Mouse (Mus musculus) midbrain, postnatal 0 days (tissue): ENCODE results near the gene Tpst2. TPM values are rescaled to one million over a fixed set of nuclear protein-coding genes. Genes with fewer than 3 reads are reported as not detected.

Experiments
- ATAC-seq: fragments of 200-750 bp; cut with Nextera tagmentation; 2 replicates; pipeline ENCODE4 v1.8.0; 2017; ENCODE audit warnings: moderate number of reproducible peaks, mild to moderate bottlenecking, moderate TSS enrichment, moderate library complexity; ENCODE audit not compliant: low FRiP score
- DNase-seq: peaks from one replicate; pipeline ENCODE4 v3.0.0-alpha.2; 2015; ENCODE audit warnings: low spot score
- H3K27ac ChIP-seq: fragments of 300-500 bp; sonication (generic); 2 replicates; pipeline ENCODE4 v1.5.1; 2014; ENCODE audit warnings: low read depth, mild to moderate bottlenecking, low read length, mixed read lengths
- H3K27me3 ChIP-seq: fragments of 300-500 bp; sonication (generic); 2 replicates; pipeline ENCODE4 v1.6.1; 2014; ENCODE audit warnings: low read length, control low read depth, mixed read lengths; ENCODE audit not compliant: insufficient read depth
- H3K36me3 ChIP-seq: fragments of 300-500 bp; sonication (generic); 2 replicates; pipeline ENCODE4 v1.6.1; 2014; ENCODE audit warnings: low read length, control low read depth, mixed read lengths; ENCODE audit not compliant: insufficient read depth
- H3K4me1 ChIP-seq: fragments of 300-500 bp; sonication (generic); 2 replicates; pipeline ENCODE4 v1.6.1; 2014; ENCODE audit warnings: mild to moderate bottlenecking, control low read depth, antibody characterized with exemption, low read length, mixed read lengths; ENCODE audit not compliant: insufficient read depth
- H3K4me2 ChIP-seq: fragments of 300-500 bp; sonication (generic); 2 replicates; pipeline ENCODE4 v1.6.1; 2014; ENCODE audit warnings: low read depth, mild to moderate bottlenecking, low read length, mixed read lengths; ENCODE audit not compliant: poor library complexity, severe bottlenecking
- H3K4me3 ChIP-seq: fragments of 300-500 bp; sonication (generic); 2 replicates; pipeline ENCODE4 v1.5.1; 2014; ENCODE audit warnings: low read depth, mild to moderate bottlenecking, low read length, moderate library complexity
- H3K9ac ChIP-seq: fragments of 300-500 bp; sonication (generic); replicated peaks from 2 replicates; pipeline ENCODE4 v1.6.1; 2014; ENCODE audit warnings: mild to moderate bottlenecking, low read length, moderate library complexity, mixed read lengths; ENCODE audit not compliant: poor library complexity, severe bottlenecking
- H3K9me3 ChIP-seq: fragments of 300-500 bp; sonication (generic); 2 replicates; pipeline ENCODE4 v1.6.1; 2016; ENCODE audit warnings: low read length, control low read depth
- CTCF ChIP-seq: IDR thresholded peaks from 2 replicates; pipeline ENCODE4 v1.5.1; 2016; ENCODE audit warnings: antibody characterized with exemption, mild to moderate bottlenecking
- WGBS: fragments of 180-500 bp; shearing (Covaris S2); extraction: QIAGEN DNeasy Blood & Tissue Kit; methylation state at CpG from one replicate; pipeline ENCODE4 v1.1.7; 2014; 5-methylcytosine and 5-hydroxymethylcytosine counted together
- polyA plus RNA-seq: library from polyadenylated mRNA; unstranded; fragments of >200 nt; fragmentation: Nextera tagmentation; extraction: Ambion mirVana; gene quantifications from 2 replicates; pipeline ENCODE4 v1.2.1, GENCODE M21; 2015
- total RNA-seq: library from RNA; depleted of rRNA; stranded (reverse); fragments of >200 nt; gene quantifications from 2 replicates; pipeline ENCODE4 v1.2.3, GENCODE M21; 2014

Gene Tpst2
- total and polyA plus RNA-seq, 2 experiments from 2014 or later, result 37.1 to 37.3 TPM

GRCm38 (mm10) chr5:112335473-112335872 is 59.0 kb downstream of the Tpst2 start:
- H3K4me3 ChIP-seq, result no peak overlapping the region
- ATAC-seq (no peak), DNase-seq (peak; percentile 44)
- H3K4me1 ChIP-seq, result no peaks in the 10 kb centered on the region
- H3K9ac ChIP-seq, result no peak overlapping the region
- no peaks in the 10 kb centered on the region for H3K27me3 ChIP-seq
- peaks cover 89% of the 10 kb centered on the region for H3K36me3 ChIP-seq
- TF ChIP-seq CTCF, result peak; percentile 77
- H3K9me3 ChIP-seq, result no peaks in the 10 kb centered on the region
- no peak overlapping the region for H3K4me2 ChIP-seq
- H3K27ac ChIP-seq, result no peak overlapping the region
- WGBS, result 16% methylated on average over 2 of the region's 2 CpGs

GRCm38 (mm10) chr5:112337004-112337403 is 60.5 kb downstream of the Tpst2 start:
- no peak overlapping the region for H3K27ac ChIP-seq
- H3K9me3 ChIP-seq, result no peaks in the 10 kb centered on the region
- H3K27me3 ChIP-seq, result no peaks in the 10 kb centered on the region
- WGBS, result 95% methylated on average over 22 of the region's 22 CpGs
- peaks cover 73% of the 10 kb centered on the region for H3K36me3 ChIP-seq
- TF ChIP-seq CTCF, result no peak
- no peak overlapping the region for H3K4me2 ChIP-seq
- DNase-seq (no peak), ATAC-seq (no peak)
- no peak overlapping the region for H3K4me3 ChIP-seq
- no peak overlapping the region for H3K9ac ChIP-seq
- H3K4me1 ChIP-seq, result no peaks in the 10 kb centered on the region

GRCm38 (mm10) chr5:112339215-112339614 is 62.7 kb downstream of the Tpst2 start:
- Histone ChIP-seq H3K36me3 (peaks cover 51% of the 10 kb centered on the region), H3K4me3 (no peak overlapping the region), H3K27me3 (no peaks in the 10 kb centered on the region), H3K9ac (no peak overlapping the region), H3K9me3 (no peaks in the 10 kb centered on the region), H3K4me1 (peaks cover 4% of the 10 kb centered on the region; the same call in 1 of the 2 replicates), H3K4me2 (no peak overlapping the region), H3K27ac (no peak overlapping the region)
- ATAC-seq, result no peak
- DNase-seq, result peak; percentile 23
- TF ChIP-seq CTCF, result peak; percentile 48
- WGBS, result 54% methylated on average over 7 of the region's 7 CpGs

GRCm38 (mm10) chr5:112342463-112343204 is 66.1 kb downstream of the Tpst2 start, which contains the start of the genes Srrd and Hps4:
Srrd (minus strand) TSS chr5:112343040.
Hps4 (plus strand) TSS chr5:112343083.
- no peak for TF ChIP-seq CTCF
- WGBS, result 2% methylated on average over 48 of the region's 64 CpGs
- Histone ChIP-seq H3K36me3 (peaks cover 35% of the 10 kb centered on the region), H3K9ac (peak within 1 kb of the TSS; percentile 82), H3K9me3 (no peaks in the 10 kb centered on the region), H3K27ac (peak within 1 kb of the TSS; percentile 70), H3K4me2 (peak within 1 kb of the TSS; percentile 85), H3K4me1 (peaks cover 10% of the 10 kb centered on the region; the same call in 1 of the 2 replicates), H3K27me3 (no peaks in the 10 kb centered on the region), H3K4me3 (peak within 1 kb of the TSS; percentile 86)
- DNase-seq (peak; percentile 89), ATAC-seq (peak; percentile 83)

GRCm38 (mm10) chr5:112343205-112343595 is 66.7 kb downstream of the Tpst2 start:
- Histone ChIP-seq H3K27ac (peak overlapping the region; percentile 70), H3K4me2 (peak overlapping the region; percentile 85), H3K4me1 (peaks cover 10% of the 10 kb centered on the region; the same call in 1 of the 2 replicates), H3K9ac (peak overlapping the region; percentile 82), H3K4me3 (peak overlapping the region; percentile 86), H3K27me3 (no peaks in the 10 kb centered on the region), H3K36me3 (peaks cover 34% of the 10 kb centered on the region), H3K9me3 (no peaks in the 10 kb centered on the region)
- DNase-seq (peak; percentile 25), ATAC-seq (peak; percentile 59)
- TF ChIP-seq CTCF, result no peak
- WGBS, result 0% methylated on average over 17 of the region's 24 CpGs
